Mouse (Mus musculus): ENCODE measurements around the gene Notch3.
"Not testable (repeated sequence)": the region's sequence is repeated elsewhere in the genome, so short reads cannot be mapped to it uniquely, and the experiment has no call there.

Gene Notch3

GRCm38 (mm10) chr17:32166687-32167086 lies at the start of gene Notch3:
Gene Notch3, minus strand, starts transcription at chr17:32166852.
- DNase-seq (ENCODE audit: low read depth, low spot score) = peak; percentile 73

GRCm38 (mm10) chr17:32215587-32215986 lies 48.9 kb upstream of the Notch3 start:
- DNase-seq (ENCODE audit: low read depth, low spot score) = not testable (repeated sequence)

- not testable (repeated sequence) for DNase-seq (ENCODE audit: low read depth, low spot score)
Observed at GRCm38 (mm10) chr17:32211554-32211953, 44.9 kb upstream of the Notch3 start.

GRCm38 (mm10) chr17:32209752-32210151 lies 43.1 kb upstream of the Notch3 start:
- peak; percentile 45 for DNase-seq (ENCODE audit: low read depth, low spot score)

DNA sequence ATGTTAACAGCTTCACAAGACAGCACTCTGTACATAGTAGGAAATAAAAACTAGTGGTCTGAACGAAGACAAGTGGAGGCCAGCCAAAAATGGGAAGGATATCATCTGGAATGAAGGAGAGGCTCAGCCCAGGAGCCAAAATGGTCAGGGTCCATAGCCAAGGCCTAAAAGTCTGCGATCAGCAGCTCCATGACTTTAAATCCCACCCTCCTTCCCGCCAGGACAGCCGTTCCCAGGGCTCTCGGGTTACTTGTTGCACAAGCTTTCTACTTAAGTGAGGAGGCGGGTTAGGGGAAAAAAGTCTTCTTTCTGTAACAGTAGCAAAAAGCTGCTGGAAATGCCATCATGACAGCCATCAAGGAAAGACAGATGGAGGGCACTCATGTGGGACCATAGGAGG lies 42.5 kb upstream of the Notch3 start:
- DNase-seq (ENCODE audit: low read depth, low spot score) = no peak

DNA sequence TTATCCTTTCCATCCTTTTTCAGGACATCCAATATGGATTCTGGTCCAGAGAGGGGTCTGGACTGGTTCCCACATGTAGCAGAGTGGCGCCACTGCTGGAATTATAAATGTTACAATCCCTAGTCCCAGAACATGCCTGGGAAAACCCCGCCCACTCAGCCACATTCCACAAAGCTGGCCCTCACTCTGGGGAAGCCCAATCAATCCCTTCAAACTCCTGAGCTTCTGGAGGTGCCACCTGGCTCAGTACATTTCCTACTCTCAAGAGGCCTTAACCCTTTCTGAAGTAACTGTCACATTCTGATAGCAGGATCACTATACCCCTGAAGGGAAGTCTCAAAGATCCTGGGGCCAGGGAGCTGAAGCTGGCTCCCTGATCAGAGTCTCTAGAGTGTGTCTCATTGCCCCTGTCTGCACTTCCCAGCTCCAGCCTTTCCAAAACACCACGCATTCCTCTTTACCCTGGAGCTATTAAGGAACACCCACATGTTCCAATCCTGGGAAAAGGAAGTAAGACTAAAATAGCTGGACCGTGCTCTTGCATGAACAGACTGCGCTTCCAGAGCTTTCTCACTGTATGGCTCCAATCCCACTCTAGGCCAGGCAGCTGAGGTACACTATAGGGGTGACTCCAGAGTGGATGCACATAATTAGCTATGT lies 41.1 kb upstream of the Notch3 start:
- no peak for DNase-seq (ENCODE audit: low read depth, low spot score)

- DNase-seq (ENCODE audit: low read depth, low spot score) = no peak
Observed at GRCm38 (mm10) chr17:32205345-32205744, 38.7 kb upstream of the Notch3 start.

DNA sequence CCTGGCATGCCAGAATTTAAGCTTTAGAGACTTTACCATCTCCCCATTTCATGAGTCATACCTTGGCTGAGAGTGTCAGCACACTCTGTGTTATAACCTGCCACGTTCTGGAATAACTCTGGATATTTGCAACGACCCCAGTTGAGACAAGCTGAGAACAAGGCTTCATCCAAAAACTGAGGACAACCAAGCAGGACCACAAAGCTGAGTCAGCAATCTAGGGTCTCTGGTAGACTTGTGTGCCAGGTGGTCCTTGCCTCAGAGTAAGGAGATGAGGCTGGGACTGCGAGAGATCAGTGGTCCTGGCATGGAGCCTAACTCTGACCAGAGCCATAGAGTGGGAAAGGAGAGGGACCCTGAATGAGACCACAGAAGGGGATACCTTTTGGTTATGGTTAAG lies 36.3 kb upstream of the Notch3 start:
- DNase-seq (ENCODE audit: low read depth, low spot score) = no peak

GRCm38 (mm10) chr17:32201086-32201485 lies 34.4 kb upstream of the Notch3 start:
- DNase-seq (ENCODE audit: low read depth, low spot score) = no peak

GRCm38 (mm10) chr17:32199796-32200195 lies 33.1 kb upstream of the Notch3 start:
- no peak for DNase-seq (ENCODE audit: low read depth, low spot score)

DNA sequence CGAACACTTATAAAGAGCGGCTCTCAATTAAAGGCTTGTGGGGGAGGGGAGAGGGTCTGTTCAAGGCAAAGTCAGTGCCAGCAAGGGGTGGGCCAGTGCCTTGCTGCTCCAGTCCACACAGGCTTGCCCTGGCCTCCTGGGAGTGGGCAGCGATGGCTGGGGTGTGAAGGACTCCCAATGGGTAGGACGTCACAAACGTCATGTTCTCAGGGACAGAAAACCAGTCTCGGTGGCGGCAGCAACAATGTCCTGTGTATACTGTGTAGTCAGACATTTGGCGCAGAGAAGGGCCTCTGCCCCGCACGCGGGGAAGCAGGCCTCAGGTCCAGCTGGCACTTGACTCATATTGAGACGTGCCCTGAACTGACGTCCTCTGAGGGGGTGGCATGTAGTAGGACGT lies 30.5 kb upstream of the Notch3 start:
- DNase-seq (ENCODE audit: low read depth, low spot score) = no peak

GRCm38 (mm10) chr17:32195725-32196124 lies 29.1 kb upstream of the Notch3 start:
- no peak for DNase-seq (ENCODE audit: low read depth, low spot score)

- no peak for DNase-seq (ENCODE audit: low read depth, low spot score)
Observed at GRCm38 (mm10) chr17:32193010-32193409, 26.4 kb upstream of the Notch3 start.

DNA sequence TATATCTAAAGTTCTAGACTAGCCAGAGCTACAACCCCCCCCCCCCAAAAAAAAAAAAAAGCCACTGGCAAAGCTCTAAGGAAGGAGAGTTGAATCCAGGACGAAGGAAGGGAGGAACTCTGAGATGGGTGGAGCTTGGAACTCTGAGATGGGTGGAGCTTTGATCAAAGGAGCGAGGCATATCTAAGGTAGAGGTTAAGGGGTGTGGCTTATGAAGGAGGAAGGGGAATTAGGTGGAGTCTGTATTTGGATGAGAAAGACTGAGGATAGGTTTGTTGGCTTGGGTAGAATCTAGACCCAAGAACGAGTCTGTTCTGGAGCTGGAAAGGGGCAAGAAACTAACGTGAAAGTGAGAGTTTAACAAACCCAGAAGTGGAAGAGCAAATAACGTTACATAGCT lies 23.2 kb upstream of the Notch3 start:
- no peak for DNase-seq (ENCODE audit: low read depth, low spot score)

DNA sequence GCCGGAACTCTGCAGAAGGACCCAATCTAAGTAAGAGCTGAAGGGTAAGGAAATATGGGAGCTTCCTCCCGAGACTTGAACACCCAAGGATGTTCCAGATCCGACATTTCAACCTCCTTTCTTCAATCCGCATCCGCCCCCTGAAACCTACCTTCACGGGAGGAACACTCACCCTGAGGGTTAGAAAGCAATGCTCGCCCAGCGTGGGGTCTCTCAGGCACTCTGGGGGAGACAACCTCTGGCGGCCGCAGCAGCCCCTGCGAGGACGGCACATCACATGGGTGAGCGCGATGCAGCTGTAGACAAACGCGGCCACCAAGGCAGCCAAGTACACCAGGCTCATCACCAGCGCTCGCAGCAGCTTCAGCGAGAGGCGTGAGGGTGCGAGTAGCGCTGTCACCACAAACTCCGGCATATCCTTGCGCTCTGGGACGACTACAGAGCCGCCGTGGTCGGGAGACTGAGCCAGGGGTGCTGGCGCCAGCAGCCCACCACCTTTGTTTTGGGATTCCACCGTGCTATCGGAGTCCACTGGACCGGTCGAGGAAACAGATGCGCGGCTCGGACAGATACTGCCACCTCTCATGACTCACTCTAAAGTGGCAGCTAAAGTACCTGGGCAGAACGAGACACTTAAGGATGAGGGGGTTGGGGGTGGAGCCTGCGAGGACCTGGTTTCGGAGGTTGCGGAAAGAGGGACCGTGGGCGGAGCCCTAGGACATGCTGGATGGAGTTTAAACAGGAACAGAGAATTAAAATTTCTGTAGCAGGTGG lies 22.4 kb upstream of the Notch3 start, which contains the start of gene Ephx3:
Gene Ephx3 (minus strand): TSS at position 687 of the 774 bp plus-strand sequence.
- DNase-seq (ENCODE audit: low read depth, low spot score) = no peak

DNA sequence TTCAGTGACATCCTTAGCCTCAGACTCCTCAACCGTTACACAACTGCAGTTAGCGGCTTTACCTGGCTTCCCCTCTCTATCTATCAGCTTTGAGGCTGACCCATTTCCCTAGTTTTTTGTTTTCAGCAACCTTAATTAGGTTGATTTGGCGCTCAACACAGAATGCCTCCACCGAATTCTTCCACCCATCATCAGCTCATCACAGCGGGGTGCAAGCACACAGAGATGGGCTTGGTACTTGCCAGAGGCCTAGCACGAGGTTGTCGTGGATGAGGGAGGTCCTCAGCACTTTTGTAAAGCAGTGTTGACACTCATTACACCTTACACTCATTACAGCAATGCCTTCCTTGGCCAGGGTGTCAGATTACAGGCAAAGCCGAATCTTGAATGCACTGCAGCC lies 16.4 kb upstream of the Notch3 start:
- DNase-seq (ENCODE audit: low read depth, low spot score) = no peak

DNA sequence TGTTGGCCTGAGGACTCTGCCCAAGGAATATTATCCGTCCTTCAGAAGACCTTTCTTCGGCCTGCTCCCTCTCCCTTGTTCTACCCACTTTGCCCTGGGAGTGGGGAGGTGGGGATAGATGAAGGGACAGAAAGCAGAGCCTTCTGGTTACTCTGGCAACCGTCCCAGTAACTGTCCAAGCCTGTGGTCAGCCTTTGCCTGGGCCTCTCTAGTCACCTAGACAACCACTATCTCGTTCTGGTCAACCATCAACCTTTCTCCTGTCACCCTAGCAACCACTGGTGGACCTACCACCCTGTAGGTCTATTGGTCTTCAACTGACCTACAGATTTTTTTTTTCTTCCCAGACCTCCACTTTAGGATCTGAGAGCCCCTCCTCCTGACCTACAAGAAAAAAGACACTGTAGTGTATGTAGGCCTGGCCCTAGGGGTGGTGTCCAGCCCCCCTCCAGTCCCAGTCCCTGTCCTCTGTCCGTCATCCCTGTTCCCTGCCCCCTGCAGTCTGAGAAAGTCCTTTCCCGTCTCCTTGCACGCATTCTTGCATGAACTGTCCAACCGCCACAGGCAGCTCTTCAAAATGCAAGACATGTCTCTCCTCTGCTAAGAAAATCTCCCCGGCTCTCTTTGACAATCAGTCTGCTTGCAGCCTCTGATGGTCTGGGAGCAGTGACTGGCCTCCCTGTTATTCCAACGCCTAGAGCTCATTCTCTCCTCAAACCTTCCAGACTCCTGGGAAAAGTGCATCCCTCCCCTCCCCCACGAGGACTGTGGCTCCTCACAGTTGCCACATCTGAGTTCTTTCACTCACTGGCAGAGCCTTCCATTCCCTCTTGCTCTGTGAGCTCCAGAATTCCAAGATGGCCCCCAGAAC lies 13.2 kb upstream of the Notch3 start:
- DNase-seq (ENCODE audit: low read depth, low spot score) = no peak

DNA sequence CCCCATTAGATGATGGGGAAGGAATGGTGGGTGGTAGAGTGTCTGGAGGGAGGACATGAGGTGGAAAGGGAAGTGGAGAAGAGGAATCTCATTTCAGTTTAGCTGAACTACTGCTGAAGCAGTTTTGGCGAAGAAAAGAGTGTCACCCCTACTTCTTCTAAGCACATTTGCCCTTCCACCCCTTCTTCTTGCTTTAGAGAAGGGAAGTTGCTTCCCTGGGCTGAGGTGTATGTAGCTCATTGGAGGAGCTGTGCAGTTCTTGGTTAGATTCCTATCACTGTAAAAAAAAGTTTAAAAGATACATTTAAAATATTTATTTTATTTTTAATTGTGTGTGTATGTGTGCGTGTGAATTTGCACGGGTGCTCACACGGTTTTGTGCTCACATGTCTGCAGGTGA lies 10.3 kb upstream of the Notch3 start:
- DNase-seq (ENCODE audit: low read depth, low spot score) = no peak

GRCm38 (mm10) chr17:32173166-32173565 lies 6.5 kb upstream of the Notch3 start:
- DNase-seq (ENCODE audit: low read depth, low spot score) = no peak

- DNase-seq (ENCODE audit: low read depth, low spot score) = no peak
Observed at GRCm38 (mm10) chr17:32172485-32172884, 5.8 kb upstream of the Notch3 start.

DNA sequence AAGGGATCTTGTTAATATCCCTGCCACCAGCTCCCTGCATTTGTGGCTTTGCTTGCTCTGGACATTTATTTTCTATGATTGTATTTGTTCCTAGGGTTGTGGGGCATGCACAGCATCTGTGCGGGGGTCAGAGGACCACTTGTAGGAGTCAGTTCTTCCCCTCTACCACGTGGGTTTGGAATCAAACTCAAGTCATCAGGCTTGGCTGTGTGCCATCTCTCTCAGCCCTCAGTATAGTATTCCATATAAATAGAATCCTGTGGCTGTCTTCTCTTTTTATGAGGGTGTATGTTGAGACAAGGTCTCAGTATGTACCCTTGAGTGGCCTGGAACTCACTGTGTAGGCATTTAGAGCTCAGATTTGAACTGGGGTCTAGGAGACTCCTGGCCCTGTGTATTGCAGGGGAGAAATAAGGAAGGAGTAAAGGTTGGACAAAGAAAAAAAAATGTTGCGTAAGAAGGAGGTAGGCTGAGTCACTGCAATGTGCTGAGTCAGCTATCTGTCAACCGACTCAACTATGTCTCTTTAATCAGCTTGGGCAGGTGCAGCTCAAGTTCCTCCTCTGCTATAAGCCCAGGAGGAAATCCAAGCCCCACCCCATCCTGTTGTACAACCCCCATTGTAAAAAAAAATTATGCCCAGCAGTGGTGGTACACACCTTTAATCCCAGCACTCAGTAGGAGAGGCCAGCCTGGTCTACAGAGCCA lies 3.0 kb upstream of the Notch3 start:
- DNase-seq (ENCODE audit: low read depth, low spot score) = no peak

Data from forelimb bud, embryonic 11.5 days (tissue).